Mouse (Mus musculus) embryonic fibroblast, embryonic 13.5 days (primary cell): Measurements from ENCODE around the gene Fam71a. TPM values are rescaled to one million over a fixed set of nuclear protein-coding genes. Genes with fewer than 3 reads are reported as not detected.

Source experiments
- H3K27ac ChIP-seq: 2 replicates; pipeline ENCODE4 v1.5.1; 2012; ENCODE audit warnings: low read length, control low read depth, inconsistent platforms; ENCODE audit not compliant: insufficient read depth
- H3K4me1 ChIP-seq: 2 replicates; pipeline ENCODE4 v1.6.1; 2011; ENCODE audit warnings: low read length; ENCODE audit not compliant: control insufficient read depth, insufficient read depth
- H3K4me3 ChIP-seq: 2 replicates; pipeline ENCODE4 v1.5.1; 2011; ENCODE audit warnings: mild to moderate bottlenecking, control low read depth, low read length; ENCODE audit not compliant: insufficient read depth
- CTCF ChIP-seq: IDR thresholded peaks from 2 replicates; pipeline ENCODE4 v1.5.1; 2011; ENCODE audit warnings: mild to moderate bottlenecking, control low read depth, low read length, moderate library complexity, borderline replicate concordance; ENCODE audit not compliant: insufficient read depth
- POLR2A ChIP-seq: IDR thresholded peaks from 2 replicates; pipeline ENCODE4 v1.6.1; 2011; ENCODE audit warnings: low read depth, mild to moderate bottlenecking, control low read depth, low read length, moderate library complexity
- polyA plus RNA-seq: library from polyadenylated mRNA; stranded (reverse); fragments of >200 nt; gene quantifications from 2 replicates; pipeline ENCODE4 v1.2.4, GENCODE M21; 2011; ENCODE audit warnings: low read depth; ENCODE audit not compliant: missing spikeins, insufficient read length

The Fam71a gene
- polyA plus RNA-seq, 1 experiment = not detected

DNA sequence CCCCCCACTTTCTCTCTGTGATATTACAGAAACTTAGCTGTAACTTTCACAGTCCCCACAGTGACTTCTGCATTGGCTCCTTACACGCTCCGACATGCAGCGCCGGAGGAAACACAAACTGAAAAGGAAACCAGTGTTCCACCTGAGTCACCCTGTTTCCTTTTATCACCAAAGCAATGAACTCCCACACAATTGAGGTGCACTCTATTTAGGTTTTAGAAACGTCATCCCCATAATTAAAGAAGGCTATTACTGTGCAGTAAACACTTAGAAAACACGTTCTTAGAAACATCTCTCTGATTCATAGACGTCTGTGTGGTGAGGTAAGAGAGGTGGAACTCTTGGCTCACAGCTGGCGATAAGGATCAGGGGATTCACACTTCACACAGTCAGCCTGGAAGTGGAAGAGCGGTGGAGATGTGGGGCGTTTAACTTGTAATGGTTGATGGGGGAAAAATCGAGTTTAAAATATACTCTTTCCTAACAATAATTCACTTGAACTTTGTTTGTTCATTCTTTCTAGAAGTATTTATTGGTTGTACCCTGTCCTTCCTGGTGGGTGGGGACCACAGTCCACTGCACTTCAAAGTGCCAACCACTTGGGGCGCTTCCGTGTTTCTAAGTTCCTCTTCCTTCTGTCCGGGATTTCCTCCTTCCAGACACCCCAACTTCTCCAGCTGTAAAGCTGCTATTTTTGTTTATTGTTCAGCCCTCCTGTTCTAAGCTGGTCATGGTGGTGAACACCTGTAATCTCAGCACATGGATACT, 29.2 kb upstream of the Fam71a start:
- H3K27ac ChIP-seq = no peak overlapping the region
- no peak overlapping the region for H3K4me3 ChIP-seq
- 0 out of 2 replicates have a peak, but pooled peaks cover 3% of the 10 kb centered on the region for H3K4me1 ChIP-seq
- TF ChIP-seq CTCF (no peak), POLR2A (no peak)

DNA sequence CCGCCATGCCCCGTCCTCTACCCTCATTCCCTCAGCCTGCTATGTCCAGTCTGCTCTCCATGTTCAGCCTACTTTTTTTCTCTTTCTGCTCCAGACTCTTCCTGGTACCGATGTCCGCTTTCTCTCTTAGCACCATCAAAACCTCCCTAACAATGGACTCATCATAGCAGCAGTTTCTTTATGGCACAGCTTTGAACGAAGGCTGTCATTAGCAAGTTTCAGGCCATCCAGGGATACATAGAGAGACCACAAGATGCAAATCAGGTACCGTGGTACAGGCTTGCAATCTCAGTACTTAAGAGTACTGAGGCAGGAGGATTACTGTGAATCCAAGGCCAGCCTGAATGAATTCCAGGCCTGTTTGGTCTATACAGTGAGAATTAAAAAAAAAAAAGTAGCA, 28.1 kb upstream of the Fam71a start:
- H3K4me1 ChIP-seq = 0 out of 2 replicates have a peak, but pooled peaks cover 3% of the 10 kb centered on the region
- H3K27ac ChIP-seq = no peak overlapping the region
- no peak overlapping the region for H3K4me3 ChIP-seq
- TF ChIP-seq CTCF = no peak
- no peak for TF ChIP-seq POLR2A

DNA sequence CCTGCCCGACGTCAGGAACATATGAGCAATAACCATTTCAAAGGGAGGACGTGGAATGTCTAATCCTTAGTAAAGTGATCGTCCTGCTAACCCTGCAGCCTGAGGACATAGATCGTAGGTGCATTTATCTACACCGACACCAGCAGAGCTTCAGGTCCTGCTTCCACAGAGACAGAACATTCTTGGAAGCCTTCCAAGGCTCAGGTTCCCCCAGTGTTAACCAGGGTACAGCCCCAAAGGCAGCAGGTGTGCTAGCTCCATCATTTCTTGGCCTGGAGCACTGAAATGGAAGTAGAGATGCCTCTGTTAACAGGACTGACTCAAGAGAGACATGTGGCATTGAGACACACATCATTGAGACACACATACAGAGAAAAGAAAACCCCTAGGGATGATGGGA, 27.6 kb upstream of the Fam71a start:
- no peak overlapping the region for H3K27ac ChIP-seq
- H3K4me3 ChIP-seq = no peak overlapping the region
- no peak for TF ChIP-seq CTCF
- no peak for TF ChIP-seq POLR2A
- H3K4me1 ChIP-seq = 0 out of 2 replicates have a peak, but pooled peaks cover 3% of the 10 kb centered on the region

DNA sequence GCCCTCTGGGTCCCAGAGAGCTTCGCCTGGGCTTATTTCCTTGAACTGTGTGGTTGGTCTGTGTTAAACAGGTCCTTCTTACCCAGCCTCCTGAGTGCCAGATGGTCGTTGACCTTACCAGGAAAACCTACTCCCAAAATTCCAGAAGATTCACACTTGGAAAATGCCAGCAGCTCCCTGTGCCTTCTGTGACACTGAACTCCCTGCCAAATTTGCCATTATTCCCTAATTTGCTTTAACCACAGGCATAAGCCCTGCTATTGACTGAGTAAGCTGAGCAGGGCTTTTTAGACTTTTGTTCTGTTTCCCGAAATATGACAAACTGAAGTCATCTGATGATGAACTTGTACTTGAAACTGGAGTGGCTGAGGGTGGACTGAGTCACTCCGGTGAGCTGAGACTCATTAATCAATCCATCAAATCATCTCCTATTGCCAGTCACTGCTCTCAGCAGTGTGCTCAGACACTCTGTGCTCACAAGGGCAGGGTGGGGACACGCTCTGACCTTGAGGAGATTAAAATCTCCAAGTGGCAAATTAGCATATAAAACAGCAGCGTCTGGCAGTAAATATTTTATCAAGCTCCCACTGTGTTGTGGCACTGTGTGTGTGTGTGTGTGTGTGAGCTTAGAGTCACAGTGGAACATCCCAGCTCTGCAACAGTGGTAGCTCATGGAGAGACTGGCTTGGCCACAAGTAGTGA, 25.2 kb upstream of the Fam71a start:
- peaks cover 6% of the 10 kb centered on the region; the same call in 1 of the 2 replicates for H3K4me1 ChIP-seq
- H3K4me3 ChIP-seq = no peak overlapping the region
- TF ChIP-seq POLR2A = no peak
- TF ChIP-seq CTCF = no peak

DNA sequence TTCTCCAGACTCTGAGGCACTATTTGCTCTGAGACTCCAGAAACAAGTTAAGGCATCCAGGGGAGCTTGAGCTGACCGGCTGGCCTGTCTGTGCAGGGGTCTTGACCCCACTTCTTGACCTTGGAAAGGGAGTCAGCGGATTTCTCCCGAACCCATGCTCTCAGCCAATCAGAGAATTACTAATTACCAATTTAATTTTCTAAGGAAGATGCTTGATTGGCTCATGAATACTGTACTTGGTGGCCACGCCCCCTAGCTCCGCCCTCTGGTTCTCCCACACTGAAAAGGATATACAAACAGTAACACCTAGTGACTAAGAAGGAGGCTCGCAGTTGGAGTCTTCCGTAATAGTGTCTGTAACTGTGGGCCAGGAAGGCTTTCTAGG, 21.8 kb upstream of the Fam71a start:
- Histone ChIP-seq H3K4me3 (no peak overlapping the region), H3K4me1 (peaks cover 6% of the 10 kb centered on the region; the same call in 1 of the 2 replicates), H3K27ac (no peak overlapping the region)
- no peak for TF ChIP-seq CTCF
- no peak for TF ChIP-seq POLR2A

More for the DNA sequence above, 25.2 kb upstream of the Fam71a start:
- H3K27ac ChIP-seq = no peak overlapping the region

DNA sequence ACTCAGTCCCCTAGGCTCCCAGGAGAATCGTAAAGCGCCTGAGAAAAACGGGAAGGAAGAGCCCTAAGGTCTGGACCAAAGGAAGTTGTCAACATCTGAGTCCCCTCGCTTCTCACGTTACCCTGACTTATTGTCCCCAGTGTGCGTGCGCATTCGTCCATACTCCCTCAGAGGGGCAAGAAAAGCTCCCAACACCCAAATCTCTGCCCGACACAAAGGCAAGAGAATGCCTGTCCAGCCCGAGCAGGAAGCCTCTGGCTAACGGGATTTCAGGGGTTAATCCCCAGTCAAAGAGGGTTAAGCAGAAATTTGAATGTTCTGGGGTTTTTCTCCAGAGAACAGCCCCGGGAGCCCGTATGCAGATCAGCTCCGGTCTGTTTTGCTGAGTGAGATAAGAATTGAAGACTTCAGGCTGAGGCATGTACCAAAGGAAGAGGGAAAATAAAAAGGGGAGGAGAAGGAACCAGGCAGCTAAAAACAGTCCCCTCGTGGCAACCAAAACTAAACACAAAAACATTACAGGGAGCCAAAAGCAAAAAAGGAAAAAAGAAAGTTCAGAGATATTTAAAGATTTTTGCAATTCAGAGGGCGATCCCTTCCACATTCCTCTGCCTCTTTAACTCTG, 21.3 kb upstream of the Fam71a start:
- Histone ChIP-seq H3K4me1 (peaks cover 6% of the 10 kb centered on the region; the same call in 1 of the 2 replicates), H3K27ac (no peak overlapping the region), H3K4me3 (peak overlapping the region; percentile 3; the same call in 1 of the 2 replicates)
- TF ChIP-seq CTCF = no peak
- TF ChIP-seq POLR2A = no peak

DNA sequence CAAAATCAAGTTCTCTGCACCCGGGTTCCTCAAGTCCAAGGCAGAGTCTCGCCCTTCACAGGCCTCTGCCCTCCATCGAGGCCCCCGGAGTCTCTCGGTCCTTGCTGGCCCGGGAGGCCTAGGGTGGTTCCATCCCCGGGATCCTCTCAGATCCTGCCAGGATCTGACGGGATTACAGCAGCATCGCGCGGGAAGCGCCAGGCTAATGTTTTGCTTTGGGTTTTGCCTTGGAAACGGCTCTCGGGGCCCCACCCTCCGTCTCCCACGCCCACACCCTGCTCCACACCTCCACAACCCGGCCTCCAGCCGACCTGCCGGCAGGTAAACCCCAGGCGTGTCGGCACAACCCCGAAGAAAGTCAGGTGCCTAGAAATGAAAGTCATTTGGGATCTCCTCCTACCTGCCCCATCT, 20.2 kb upstream of the Fam71a start:
- no peak overlapping the region for H3K27ac ChIP-seq

DNA sequence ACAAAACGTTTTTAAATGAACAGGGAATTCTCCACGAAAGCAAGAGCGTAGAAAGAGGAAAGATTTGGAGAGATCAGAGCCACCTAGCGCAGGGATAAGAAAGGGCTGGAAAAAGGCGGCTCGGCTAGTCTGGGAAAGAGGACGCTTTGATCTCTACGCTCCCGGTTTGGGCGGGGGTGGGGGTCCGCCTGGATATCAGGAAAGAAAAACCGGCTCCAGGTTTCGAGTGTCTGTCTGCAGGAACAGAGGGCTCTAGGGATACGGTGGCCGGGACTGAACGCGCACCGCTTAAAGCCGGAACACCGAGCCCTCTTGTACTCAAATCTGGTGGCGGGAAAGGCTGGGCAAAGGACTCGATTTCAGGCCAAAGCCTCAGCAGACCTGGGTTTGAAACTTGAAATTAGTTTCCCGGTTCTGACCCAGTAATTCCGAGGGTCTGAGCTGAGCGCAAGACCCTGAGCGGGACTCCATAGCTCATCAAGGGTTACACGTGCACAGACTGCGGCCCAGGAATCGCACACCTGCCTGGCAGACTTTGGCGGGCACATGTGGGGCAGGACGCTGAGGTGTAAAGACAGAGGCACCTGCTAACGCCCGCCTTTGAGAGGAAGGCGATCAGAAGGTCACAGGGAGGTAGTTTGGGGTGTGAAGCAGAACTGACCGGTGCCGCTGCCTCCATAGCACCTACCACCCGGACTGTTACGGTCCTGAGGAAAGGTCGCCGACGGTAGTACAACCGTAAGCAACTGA, 19.6 kb upstream of the Fam71a start:
- Histone ChIP-seq H3K4me1 (peaks cover 4% of the 10 kb centered on the region; the same call in 1 of the 2 replicates), H3K4me3 (peak overlapping the region; percentile 35), H3K27ac (no peak overlapping the region)
- no peak for TF ChIP-seq POLR2A
- TF ChIP-seq CTCF = no peak

More for the DNA sequence above, 20.2 kb upstream of the Fam71a start:
- H3K4me3 ChIP-seq = no peak overlapping the region; the same call in 1 of the 2 replicates
- TF ChIP-seq CTCF (no peak), POLR2A (no peak)
- peaks cover 4% of the 10 kb centered on the region; the same call in 1 of the 2 replicates for H3K4me1 ChIP-seq

DNA sequence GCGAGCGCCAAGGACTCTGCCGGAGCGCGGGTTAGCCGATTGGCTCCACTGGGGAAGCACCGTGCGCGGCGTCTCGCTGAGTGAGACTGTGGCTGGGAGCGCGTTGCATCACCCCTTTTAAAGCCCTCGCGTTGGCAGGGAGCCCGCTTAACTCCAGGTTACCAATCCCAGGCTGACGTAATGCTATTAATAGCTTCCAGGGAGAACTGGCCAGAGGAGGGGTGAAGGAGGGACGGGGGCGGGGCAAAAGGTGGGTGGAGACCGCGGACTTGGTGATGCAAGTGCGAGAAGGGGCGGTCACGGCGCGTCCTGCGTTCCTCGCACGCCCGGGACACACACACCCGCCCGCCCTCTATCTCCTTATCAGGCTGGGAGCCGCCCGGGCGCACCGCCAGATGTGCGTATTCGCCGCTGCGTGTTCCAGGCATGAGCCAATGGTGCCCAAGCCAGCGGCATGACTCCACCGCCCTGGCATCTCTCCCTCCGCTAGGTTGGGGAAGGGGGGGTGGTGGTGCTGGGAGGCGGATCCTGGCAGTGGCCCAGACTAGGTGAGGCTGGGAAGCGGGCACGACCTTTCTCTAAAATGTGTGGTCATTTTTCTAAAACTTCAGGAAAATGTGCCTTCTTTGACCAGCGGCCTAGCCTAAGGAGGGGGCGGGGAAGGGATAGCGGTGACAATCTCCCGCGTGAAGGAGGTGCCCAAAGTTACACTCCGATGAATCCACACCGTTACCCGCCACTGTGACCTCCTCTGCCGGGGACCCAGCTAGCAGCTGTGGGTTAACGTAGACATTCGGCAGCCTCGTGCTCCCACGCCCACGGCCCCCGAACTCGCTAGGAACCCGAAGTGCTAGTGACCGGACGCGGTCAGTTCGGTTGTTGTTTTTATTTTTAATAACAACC, 18.8 kb upstream of the Fam71a start:
- Histone ChIP-seq H3K27ac (no peak overlapping the region), H3K4me1 (peaks cover 6% of the 10 kb centered on the region; the same call in 1 of the 2 replicates)

More for the DNA sequence above, 18.8 kb upstream of the Fam71a start:
- H3K4me3 ChIP-seq = peak overlapping the region; percentile 61
- TF ChIP-seq POLR2A (peak; percentile 99), CTCF (no peak)
